Mouse (Mus musculus) forebrain, embryonic 10.5 days (tissue): Measurements from ENCODE around the gene Sez6l. TPM values are rescaled to one million over a fixed set of nuclear protein-coding genes. Genes with fewer than 3 reads are reported as not detected.
"Not testable (repeated sequence)": the region's sequence is repeated elsewhere in the genome, so short reads cannot be mapped to it uniquely, and the experiment has no call there.

Experiments
- DNase-seq: peaks from one replicate; pipeline ENCODE4 v3.0.0-alpha.2; 2017; ENCODE audit warnings: low spot score; ENCODE audit errors: extremely low spot score
- H3K27ac ChIP-seq: fragments of 300-500 bp; sonication (generic); 2 replicates; pipeline ENCODE4 v1.5.1; 2016; ENCODE audit warnings: mild to moderate bottlenecking
- H3K27me3 ChIP-seq: fragments of 300-500 bp; sonication (generic); 2 replicates; pipeline ENCODE4 v1.6.1; 2016; ENCODE audit warnings: mild to moderate bottlenecking; ENCODE audit not compliant: poor library complexity, severe bottlenecking
- H3K36me3 ChIP-seq: fragments of 300-500 bp; sonication (generic); replicated peaks from 2 replicates; pipeline ENCODE4 v1.6.1; 2016; ENCODE audit warnings: mild to moderate bottlenecking, moderate library complexity
- H3K4me1 ChIP-seq: fragments of 300-500 bp; sonication (generic); 2 replicates; pipeline ENCODE4 v1.6.1; 2016
- H3K4me3 ChIP-seq: fragments of 300-500 bp; sonication (generic); 2 replicates; pipeline ENCODE4 v1.5.1; 2016; ENCODE audit warnings: mild to moderate bottlenecking, moderate library complexity
- H3K9me3 ChIP-seq: fragments of 300-500 bp; sonication (generic); 2 replicates; pipeline ENCODE4 v1.6.1; 2016; ENCODE audit warnings: mild to moderate bottlenecking, moderate library complexity
- WGBS: fragments of 180-500 bp; shearing (Covaris S2); methylation state at CpG from one replicate; pipeline ENCODE4 v1.1.7; 2016; 5-methylcytosine and 5-hydroxymethylcytosine counted together
- polyA plus RNA-seq: library from polyadenylated mRNA; unstranded; fragments of >200 nt; fragmentation: Nextera tagmentation; extraction: Ambion mirVana; gene quantifications from 2 replicates; pipeline ENCODE4 v1.2.1, GENCODE M21; 2016

Sez6l gene
- polyA plus RNA-seq, 1 experiment from 2014 or later = 1.4 TPM

- Histone ChIP-seq H3K36me3 (no peaks in the 10 kb centered on the region), H3K4me1 (peaks cover 23% of the 10 kb centered on the region), H3K9me3 (no peaks in the 10 kb centered on the region), H3K27ac (no peak overlapping the region), H3K4me3 (peak overlapping the region; percentile 13), H3K27me3 (peaks cover 78% of the 10 kb centered on the region)
- WGBS = 21% methylated on average over 14 of the region's 14 CpGs
- DNase-seq = no peak
These were observed 145.7 kb downstream of the Sez6l start for GRCm38 (mm10) chr5:112431120-112431775.

GRCm38 (mm10) chr5:112428944-112429343, 148.0 kb downstream of the Sez6l start:
- Histone ChIP-seq H3K9me3 (no peaks in the 10 kb centered on the region), H3K36me3 (no peaks in the 10 kb centered on the region), H3K27ac (no peak overlapping the region), H3K4me3 (peak overlapping the region; percentile 20; the same call in 1 of the 2 replicates), H3K27me3 (peaks cover 87% of the 10 kb centered on the region), H3K4me1 (peaks cover 28% of the 10 kb centered on the region)
- DNase-seq = peak; percentile 68
- 18% methylated on average over 19 of the region's 19 CpGs for WGBS

GRCm38 (mm10) chr5:112427283-112427682, 149.7 kb downstream of the Sez6l start:
- WGBS = 52% methylated on average over 2 of the region's 2 CpGs
- Histone ChIP-seq H3K36me3 (no peaks in the 10 kb centered on the region), H3K27me3 (peaks cover 79% of the 10 kb centered on the region), H3K9me3 (no peaks in the 10 kb centered on the region), H3K4me1 (peaks cover 26% of the 10 kb centered on the region), H3K4me3 (no peak overlapping the region), H3K27ac (no peak overlapping the region)
- peak; percentile 69 for DNase-seq

- H3K27me3 ChIP-seq = peaks cover 72% of the 10 kb centered on the region
- no peak overlapping the region for H3K4me3 ChIP-seq
- no peaks in the 10 kb centered on the region for H3K36me3 ChIP-seq
- no peak for DNase-seq
- no peaks in the 10 kb centered on the region for H3K9me3 ChIP-seq
- H3K27ac ChIP-seq = no peak overlapping the region
- WGBS = 92% methylated on average over 7 of the region's 7 CpGs
- peaks cover 19% of the 10 kb centered on the region for H3K4me1 ChIP-seq
These were observed 150.3 kb downstream of the Sez6l start for GRCm38 (mm10) chr5:112426635-112427034.

GRCm38 (mm10) chr5:112419535-112419934, 157.4 kb downstream of the Sez6l start:
- no peak for DNase-seq
- H3K36me3 ChIP-seq = no peaks in the 10 kb centered on the region
- no peaks in the 10 kb centered on the region for H3K9me3 ChIP-seq
- peaks cover 14% of the 10 kb centered on the region for H3K4me1 ChIP-seq
- 41% methylated on average over 12 of the region's 12 CpGs for WGBS
- H3K4me3 ChIP-seq = peak overlapping the region; percentile 25
- H3K27ac ChIP-seq = no peak overlapping the region
- peaks cover 14% of the 10 kb centered on the region; the same call in 1 of the 2 replicates for H3K27me3 ChIP-seq

- no peaks in the 10 kb centered on the region for H3K36me3 ChIP-seq
- 67% methylated on average over 4 of the region's 4 CpGs for WGBS
These were observed 159.0 kb downstream of the Sez6l start for GRCm38 (mm10) chr5:112418023-112418422.

GRCm38 (mm10) chr5:112416673-112417072, 160.3 kb downstream of the Sez6l start:
- DNase-seq = no peak
- no peaks in the 10 kb centered on the region for H3K36me3 ChIP-seq
- no peak overlapping the region for H3K4me3 ChIP-seq
- H3K9me3 ChIP-seq = no peaks in the 10 kb centered on the region
- 53% methylated on average over 5 of the region's 5 CpGs for WGBS
- peaks cover 21% of the 10 kb centered on the region for H3K4me1 ChIP-seq
- H3K27me3 ChIP-seq = peaks cover 18% of the 10 kb centered on the region; the same call in 1 of the 2 replicates
- no peak overlapping the region for H3K27ac ChIP-seq

More at GRCm38 (mm10) chr5:112418023-112418422, 159.0 kb downstream of the Sez6l start:
- H3K27ac ChIP-seq = no peak overlapping the region
- peaks cover 14% of the 10 kb centered on the region for H3K4me1 ChIP-seq
- no peak overlapping the region for H3K4me3 ChIP-seq
- peaks cover 5% of the 10 kb centered on the region; the same call in 1 of the 2 replicates for H3K27me3 ChIP-seq
- no peaks in the 10 kb centered on the region for H3K9me3 ChIP-seq
- no peak for DNase-seq

GRCm38 (mm10) chr5:112412781-112413180, 164.2 kb downstream of the Sez6l start:
- Histone ChIP-seq H3K27me3 (peaks cover 18% of the 10 kb centered on the region; the same call in 1 of the 2 replicates), H3K4me1 (peaks cover 27% of the 10 kb centered on the region)
- not testable (repeated sequence) for DNase-seq, H3K4me3 ChIP-seq, H3K36me3 ChIP-seq, H3K27ac ChIP-seq, H3K9me3 ChIP-seq
- 85% methylated on average over 4 of the region's 4 CpGs for WGBS

GRCm38 (mm10) chr5:112411514-112412335, 165.3 kb downstream of the Sez6l start:
- H3K36me3 ChIP-seq = no peaks in the 10 kb centered on the region
- H3K4me3 ChIP-seq = peak overlapping the region; percentile 29
- H3K27ac ChIP-seq = 0 out of 2 replicates have a peak overlapping the region, but pooled peaks have one; percentile 51
- H3K9me3 ChIP-seq = no peaks in the 10 kb centered on the region
- WGBS = 22% methylated on average over 19 of the region's 19 CpGs
- peaks cover 18% of the 10 kb centered on the region; the same call in 1 of the 2 replicates for H3K27me3 ChIP-seq
- DNase-seq = peak; percentile 62
- peaks cover 29% of the 10 kb centered on the region for H3K4me1 ChIP-seq

GRCm38 (mm10) chr5:112411072-112411471, 165.9 kb downstream of the Sez6l start:
- Histone ChIP-seq H3K27ac (0 out of 2 replicates have a peak overlapping the region, but pooled peaks have one; percentile 51), H3K4me3 (peak overlapping the region; percentile 29; the same call in 1 of the 2 replicates), H3K4me1 (peaks cover 22% of the 10 kb centered on the region), H3K9me3 (no peaks in the 10 kb centered on the region), H3K27me3 (peaks cover 18% of the 10 kb centered on the region; the same call in 1 of the 2 replicates), H3K36me3 (no peaks in the 10 kb centered on the region)
- no peak for DNase-seq
- 48% methylated on average over 11 of the region's 11 CpGs for WGBS

GRCm38 (mm10) chr5:112409274-112409673, 167.7 kb downstream of the Sez6l start:
- H3K9me3 ChIP-seq = no peaks in the 10 kb centered on the region
- H3K27me3 ChIP-seq = peaks cover 18% of the 10 kb centered on the region; the same call in 1 of the 2 replicates
- H3K4me1 ChIP-seq = peaks cover 22% of the 10 kb centered on the region
- no peak for DNase-seq
- H3K4me3 ChIP-seq = no peak overlapping the region
- WGBS = 81% methylated on average over 5 of the region's 5 CpGs
- no peak overlapping the region for H3K27ac ChIP-seq
- no peaks in the 10 kb centered on the region for H3K36me3 ChIP-seq

- DNase-seq = no peak
- Histone ChIP-seq H3K4me1 (peaks cover 8% of the 10 kb centered on the region), H3K9me3 (no peaks in the 10 kb centered on the region), H3K4me3 (no peak overlapping the region), H3K27me3 (peaks cover 3% of the 10 kb centered on the region; the same call in 1 of the 2 replicates), H3K27ac (no peak overlapping the region), H3K36me3 (no peaks in the 10 kb centered on the region)
- WGBS = 83% methylated on average over 3 of the region's 3 CpGs
These were observed 171.0 kb downstream of the Sez6l start for GRCm38 (mm10) chr5:112406017-112406416.
